In the genomic region with DNA sequence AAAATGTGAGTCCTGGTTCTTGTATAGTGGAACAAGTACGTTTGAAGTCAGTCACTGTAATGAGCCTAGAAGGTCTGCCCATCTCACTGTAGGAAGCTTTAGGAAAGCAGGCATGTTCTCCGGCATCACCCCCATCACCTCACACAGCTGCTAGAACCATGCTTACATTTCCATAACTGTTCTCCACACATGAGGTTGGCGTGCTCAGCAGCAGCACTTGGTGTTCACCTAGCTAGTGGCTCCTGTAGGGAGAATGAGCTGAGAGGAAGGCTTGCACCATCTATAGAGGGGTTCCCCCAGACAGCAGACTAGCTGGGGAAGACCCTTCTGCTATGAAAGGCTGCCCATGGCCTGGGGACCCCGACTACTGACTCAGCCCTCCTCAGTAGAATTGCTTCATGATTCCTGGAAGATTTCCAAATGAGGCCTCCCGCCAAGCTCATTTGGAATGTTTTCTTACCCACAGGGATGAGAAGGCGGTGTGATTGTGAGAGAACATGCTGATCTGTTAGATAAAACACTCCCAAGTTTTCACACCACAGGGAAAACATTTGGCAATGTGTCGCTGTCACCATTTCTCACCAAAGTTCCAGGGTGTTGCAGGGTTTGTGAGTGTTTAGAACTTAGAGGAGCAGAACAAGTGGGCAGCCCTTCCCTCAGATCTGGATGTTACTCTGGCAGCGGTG, we compare ENCODE assay signal across 9 mouse cellular contexts. TPM values are rescaled to one million over a fixed set of nuclear protein-coding genes. Genes with fewer than 3 reads are reported as not detected.
A peak's percentile ranks its signal among the peaks of the same experiment; 100 is the strongest.
DNase-seq lines count a peak whose midpoint lies in the region; ATAC-seq and TF ChIP-seq lines count a peak whose summit lies in the region.
"Had no signal": no experiment of that assay in that cellular context is flagged by ENCODE, and none has a peak within 500 bp of the region (broad histone marks: within the 10 kb centered on the region; RNA-seq: fewer than 3 reads in every experiment).

No protein-coding gene starts in this region.

- no peak overlapping the region for H3K9ac ChIP-seq in forebrain, embryonic 14.5 days (ENCODE audit: low read length)
- H3K9ac ChIP-seq in forebrain, embryonic 13.5 days = no peak overlapping the region
- H3K9ac ChIP-seq: hindbrain, embryonic 15.5 days had no signal

- WGBS in forebrain, embryonic 14.5 days = 69% methylated on average over 8 of the region's 8 CpGs
- 78% methylated on average over 8 of the region's 8 CpGs for WGBS in forebrain, embryonic 13.5 days
- WGBS in heart, embryonic 10.5 days = 59% methylated on average over 8 of the region's 8 CpGs

- no peak overlapping the region for H3K4me3 ChIP-seq in forebrain, embryonic 14.5 days (ENCODE audit: low read depth, low read length)
- no peak overlapping the region for H3K4me3 ChIP-seq in forebrain, embryonic 13.5 days
- no peak overlapping the region for H3K4me3 ChIP-seq in heart, embryonic 10.5 days
- no peak overlapping the region for H3K4me3 ChIP-seq in left cerebral cortex, adult 2 months
- H3K4me3 ChIP-seq: hindbrain, embryonic 15.5 days had no signal

- intact Hi-C loops in left cerebral cortex, adult 2 months (cut with DNase I) = loop anchor here (1.0 kb wide), 1 partner anchor 14 kb away; no protein-coding TSS in a partner anchor

- no peaks in the 10 kb centered on the region for H3K9me3 ChIP-seq in forebrain, embryonic 14.5 days (replicated peaks; ENCODE audit: control insufficient read depth, low read length)
- no peaks in the 10 kb centered on the region for H3K9me3 ChIP-seq in forebrain, embryonic 13.5 days (replicated peaks)
- 0 out of 2 replicates have a peak, but pooled peaks cover 2% of the 10 kb centered on the region for H3K9me3 ChIP-seq in heart, embryonic 10.5 days
- H3K9me3 ChIP-seq: hindbrain, embryonic 15.5 days had no signal

- DNase-seq in forebrain, embryonic 14.5 days (ENCODE audit: low spot score) = peak; percentile 68
- peak; percentile 16 for DNase-seq in 3T3-L1 (ENCODE audit: low read depth, low spot score)
- DNase-seq in heart, embryonic 10.5 days (ENCODE audit: low spot score) = peak; percentile 53
- peak; percentile 52 to 59 for DNase-seq in left cerebral cortex, adult 2 months (ENCODE audit: extremely low spot score in 1 of 2, low spot score in 2 of 2)
- DNase-seq in embryo, embryonic 10.5 days (ENCODE audit: low spot score) = no peak
- no peak for DNase-seq in spleen, adult 18-20 months

- H3K4me2 ChIP-seq in forebrain, embryonic 14.5 days (ENCODE audit: low read length) = no peak overlapping the region
- no peak overlapping the region for H3K4me2 ChIP-seq in forebrain, embryonic 13.5 days
- H3K4me2 ChIP-seq: hindbrain, embryonic 15.5 days had no signal

- no peak overlapping the region for H3K27ac ChIP-seq in forebrain, embryonic 14.5 days (ENCODE audit: low read depth, low read length)
- no peak overlapping the region for H3K27ac ChIP-seq in forebrain, embryonic 13.5 days
- H3K27ac ChIP-seq in heart, embryonic 10.5 days = no peak overlapping the region
- no peak overlapping the region for H3K27ac ChIP-seq in left cerebral cortex, adult 2 months
- H3K27ac ChIP-seq: hindbrain, embryonic 15.5 days had no signal

- H3K4me1 ChIP-seq in forebrain, embryonic 14.5 days (ENCODE audit: control insufficient read depth, insufficient read depth, low read length) = peaks cover 2% of the 10 kb centered on the region; the same call in 1 of the 2 replicates
- H3K4me1 ChIP-seq in forebrain, embryonic 13.5 days = 0 out of 2 replicates have a peak, but pooled peaks cover 6% of the 10 kb centered on the region
- H3K4me1 ChIP-seq in heart, embryonic 10.5 days = no peaks in the 10 kb centered on the region
- H3K4me1 ChIP-seq: hindbrain, embryonic 15.5 days had no signal

- ATAC-seq in forebrain, embryonic 14.5 days = peak; percentile 62; the same call in 1 of the 2 replicates
- no peak for ATAC-seq in forebrain, embryonic 13.5 days
- no peak for ATAC-seq in megakaryocyte, adult 5-6 weeks (ENCODE audit: poor library complexity, severe bottlenecking)

- TF ChIP-seq CTCF in left cerebral cortex, adult 2 months (IDR thresholded peaks at IDR 0.05) = no peak

- peaks cover 89% of the 10 kb centered on the region for H3K36me3 ChIP-seq in forebrain, embryonic 14.5 days (ENCODE audit: control insufficient read depth, insufficient read depth, low read length)
- peaks cover 95% of the 10 kb centered on the region for H3K36me3 ChIP-seq in forebrain, embryonic 13.5 days (ENCODE audit: poor library complexity, severe bottlenecking)
- H3K36me3 ChIP-seq in heart, embryonic 10.5 days = peaks cover 80% of the 10 kb centered on the region

- H3K27me3 ChIP-seq in forebrain, embryonic 14.5 days (replicated peaks; ENCODE audit: control insufficient read depth, insufficient read depth, low read length) = no peaks in the 10 kb centered on the region
- no peaks in the 10 kb centered on the region for H3K27me3 ChIP-seq in forebrain, embryonic 13.5 days
- H3K27me3 ChIP-seq in heart, embryonic 10.5 days (ENCODE audit: insufficient read depth, poor library complexity, severe bottlenecking) = no peaks in the 10 kb centered on the region
- H3K27me3 ChIP-seq: hindbrain, embryonic 15.5 days had no signal

RNA-seq across cellular contexts. Expression of a gene that starts 27.2 kb away (rescaled TPM):
- polyA plus RNA-seq in forebrain, embryonic 14.5 days (2014; fragmentation: Nextera tagmentation; extraction: Ambion mirVana) = 36.0 and 45.3 TPM in 2 replicates
- 37.1 and 42.2 TPM in 2 replicates for polyA plus RNA-seq in forebrain, embryonic 13.5 days (2015; fragmentation: Nextera tagmentation; extraction: Ambion mirVana)
- 17.2 and 20.0 TPM in 2 replicates for polyA plus RNA-seq in heart, embryonic 10.5 days (2016; fragmentation: Nextera tagmentation; extraction: Ambion mirVana)
- total RNA-seq in left cerebral cortex, adult 2 months (2021) = 10 to 100 TPM; 45.3 to 46.1 TPM
- total RNA-seq in megakaryocyte, adult 5-6 weeks (2015) = 10.8 and 11.8 TPM in 2 replicates
- 13.0 and 16.6 TPM in 2 replicates for total RNA-seq in megakaryocyte, adult 5-6 weeks (2017)

RNA-seq across cellular contexts. Expression of a gene that starts 46.6 kb away (rescaled TPM):
- 24.3 and 29.4 TPM in 2 replicates for polyA plus RNA-seq in forebrain, embryonic 14.5 days (2014; fragmentation: Nextera tagmentation; extraction: Ambion mirVana)
- 57.4 and 65.5 TPM in 2 replicates for polyA plus RNA-seq in forebrain, embryonic 13.5 days (2015; fragmentation: Nextera tagmentation; extraction: Ambion mirVana)
- 4.9 and 9.7 TPM in 2 replicates for polyA plus RNA-seq in heart, embryonic 10.5 days (2016; fragmentation: Nextera tagmentation; extraction: Ambion mirVana)
- total RNA-seq in left cerebral cortex, adult 2 months (2021) = 1 to 10 TPM; 4.8 to 7.1 TPM
- not detected in 2 replicates for total RNA-seq in megakaryocyte, adult 5-6 weeks (2015)
- total RNA-seq in megakaryocyte, adult 5-6 weeks (2017) = 0.11 TPM in 1 of 2 replicates, not detected in the other

Comparison
In these comparisons a context has a peak if more than half of its experiments do, and no peak if none do; other contexts are left out.
1. DNase-seq: peak in forebrain, embryonic 14.5 days (single experiment), 3T3-L1 (single experiment), heart, embryonic 10.5 days (single experiment) and left cerebral cortex, adult 2 months (2 of 2); none in embryo, embryonic 10.5 days (single experiment) and spleen, adult 18-20 months (0 of 2).